Mouse (Mus musculus) embryonic fibroblast, embryonic 13.5 days (primary cell): ENCODE results near the gene Phldb3. TPM values are rescaled to one million over a fixed set of nuclear protein-coding genes. Genes with fewer than 3 reads are reported as not detected.
A peak's percentile ranks its signal among the peaks of the same experiment; 100 is the strongest.

Source experiments
- H3K27ac ChIP-seq: 2 replicates; pipeline ENCODE4 v1.5.1; 2012; ENCODE audit warnings: low read length, control low read depth, inconsistent platforms; ENCODE audit not compliant: insufficient read depth
- H3K4me1 ChIP-seq: 2 replicates; pipeline ENCODE4 v1.6.1; 2011; ENCODE audit warnings: low read length; ENCODE audit not compliant: control insufficient read depth, insufficient read depth
- H3K4me3 ChIP-seq: 2 replicates; pipeline ENCODE4 v1.5.1; 2011; ENCODE audit warnings: mild to moderate bottlenecking, control low read depth, low read length; ENCODE audit not compliant: insufficient read depth
- CTCF ChIP-seq: IDR thresholded peaks from 2 replicates; pipeline ENCODE4 v1.5.1; 2011; ENCODE audit warnings: mild to moderate bottlenecking, control low read depth, low read length, moderate library complexity, borderline replicate concordance; ENCODE audit not compliant: insufficient read depth
- POLR2A ChIP-seq: IDR thresholded peaks from 2 replicates; pipeline ENCODE4 v1.6.1; 2011; ENCODE audit warnings: low read depth, mild to moderate bottlenecking, control low read depth, low read length, moderate library complexity
- polyA plus RNA-seq: library from polyadenylated mRNA; stranded (reverse); fragments of >200 nt; gene quantifications from 2 replicates; pipeline ENCODE4 v1.2.4, GENCODE M21; 2011; ENCODE audit warnings: low read depth; ENCODE audit not compliant: missing spikeins, insufficient read length

The Phldb3 gene
- 0.76 and 0.97 TPM in 2 replicates for polyA plus RNA-seq

GRCm38 (mm10) chr7:24610144-24610878 is at the start of gene Phldb3:
Phldb3 (plus strand) TSS chr7:24610763.
- H3K4me3 ChIP-seq, result peak within 1 kb of the TSS; percentile 48
- no peaks in the 10 kb centered on the region for H3K4me1 ChIP-seq
- H3K27ac ChIP-seq, result no peak within 1 kb of the TSS
- no peak for TF ChIP-seq POLR2A
- no peak for TF ChIP-seq CTCF

GRCm38 (mm10) chr7:24561450-24561849 is 49.1 kb upstream of the Phldb3 start:
- no peak for TF ChIP-seq CTCF
- no peak for TF ChIP-seq POLR2A
- Histone ChIP-seq H3K27ac (no peak overlapping the region), H3K4me3 (no peak overlapping the region), H3K4me1 (no peaks in the 10 kb centered on the region)

GRCm38 (mm10) chr7:24563191-24563836 is 47.2 kb upstream of the Phldb3 start:
- H3K27ac ChIP-seq, result no peak overlapping the region
- TF ChIP-seq CTCF (no peak), POLR2A (no peak)
- no peaks in the 10 kb centered on the region for H3K4me1 ChIP-seq
- no peak overlapping the region for H3K4me3 ChIP-seq

GRCm38 (mm10) chr7:24563837-24564206 is 46.7 kb upstream of the Phldb3 start:
- TF ChIP-seq POLR2A, result no peak
- TF ChIP-seq CTCF, result no peak
- no peaks in the 10 kb centered on the region for H3K4me1 ChIP-seq
- no peak overlapping the region for H3K4me3 ChIP-seq
- no peak overlapping the region for H3K27ac ChIP-seq

GRCm38 (mm10) chr7:24564607-24565265 is 45.8 kb upstream of the Phldb3 start:
- TF ChIP-seq POLR2A (no peak), CTCF (peak; percentile 95)
- no peak overlapping the region for H3K27ac ChIP-seq
- H3K4me3 ChIP-seq, result no peak overlapping the region
- H3K4me1 ChIP-seq, result no peaks in the 10 kb centered on the region

- H3K4me1 ChIP-seq, result no peaks in the 10 kb centered on the region
- no peak overlapping the region for H3K27ac ChIP-seq
- H3K4me3 ChIP-seq, result no peak overlapping the region
- TF ChIP-seq POLR2A, result no peak
- TF ChIP-seq CTCF, result no peak
Observed at GRCm38 (mm10) chr7:24565627-24566026, 44.9 kb upstream of the Phldb3 start.

GRCm38 (mm10) chr7:24566206-24566605 is 44.4 kb upstream of the Phldb3 start:
- no peak overlapping the region for H3K4me3 ChIP-seq
- H3K4me1 ChIP-seq, result no peaks in the 10 kb centered on the region
- no peak for TF ChIP-seq POLR2A
- TF ChIP-seq CTCF, result no peak
- H3K27ac ChIP-seq, result no peak overlapping the region

GRCm38 (mm10) chr7:24568512-24568911 is 42.1 kb upstream of the Phldb3 start:
- Histone ChIP-seq H3K4me1 (no peaks in the 10 kb centered on the region), H3K27ac (no peak overlapping the region), H3K4me3 (no peak overlapping the region)
- TF ChIP-seq POLR2A (no peak), CTCF (no peak)

- Histone ChIP-seq H3K27ac (no peak overlapping the region), H3K4me1 (no peaks in the 10 kb centered on the region), H3K4me3 (no peak overlapping the region)
- TF ChIP-seq CTCF, result no peak
- TF ChIP-seq POLR2A, result no peak
Observed at GRCm38 (mm10) chr7:24571071-24571470, 39.5 kb upstream of the Phldb3 start.

GRCm38 (mm10) chr7:24572455-24572854 is 38.1 kb upstream of the Phldb3 start:
- no peaks in the 10 kb centered on the region for H3K4me1 ChIP-seq
- no peak overlapping the region for H3K4me3 ChIP-seq
- no peak for TF ChIP-seq CTCF
- TF ChIP-seq POLR2A, result no peak
- H3K27ac ChIP-seq, result no peak overlapping the region
